In the genomic region with DNA sequence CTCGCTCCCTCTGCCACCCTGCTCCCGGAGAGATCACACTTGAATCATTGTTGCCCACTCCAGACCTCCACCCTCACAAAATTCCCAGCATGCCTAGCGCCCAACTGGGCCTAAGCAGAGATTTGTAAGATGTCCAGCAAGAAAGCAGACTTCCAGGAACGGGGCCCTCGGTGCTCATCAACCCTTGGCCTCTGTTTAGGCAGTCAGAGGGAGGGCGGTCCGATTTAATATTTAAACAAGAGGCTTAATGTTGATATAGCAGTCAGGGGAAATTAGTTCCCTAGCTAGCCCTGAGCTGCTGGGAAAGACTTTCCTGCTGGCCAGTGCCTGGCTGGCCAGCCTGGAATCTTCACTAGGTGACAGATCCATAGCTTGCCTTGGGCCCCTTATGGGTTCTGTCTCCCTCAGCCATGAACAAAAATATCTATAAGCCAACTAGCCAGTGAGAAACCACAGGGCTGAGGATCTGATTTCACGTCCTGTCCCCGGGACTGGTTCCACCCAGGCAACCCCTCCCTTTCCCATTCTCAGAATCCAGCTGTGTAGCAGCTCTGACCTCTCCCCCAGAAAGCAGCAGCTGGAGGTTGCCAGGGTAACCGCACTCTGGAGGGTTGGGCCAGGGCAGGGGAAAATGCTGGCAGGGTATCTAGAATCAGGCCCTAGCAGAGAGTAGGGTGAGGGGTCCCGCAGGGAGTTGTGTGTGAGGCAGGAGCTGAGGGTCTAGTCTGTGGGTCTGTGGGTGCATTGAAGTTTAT, we compare ENCODE assay signal across 9 mouse cellular contexts. TPM values are rescaled to one million over a fixed set of nuclear protein-coding genes. Genes with fewer than 3 reads are reported as not detected.
DNase-seq lines count a peak whose midpoint lies in the region; ATAC-seq lines count a peak whose summit lies in the region.
"Had no signal": no experiment of that assay in that cellular context is flagged by ENCODE, and none has a peak within 500 bp of the region (broad histone marks: within the 10 kb centered on the region; RNA-seq: fewer than 3 reads in every experiment).

No protein-coding gene starts in this region.

- ATAC-seq in forebrain, embryonic 12.5 days (ENCODE audit: low FRiP score) = no peak; the same call in 1 of the 2 replicates
- ATAC-seq in limb, embryonic 11.5 days (ENCODE audit: insufficient number of reproducible peaks, low FRiP score, low TSS enrichment, low read depth) = peak; percentile 93
- ATAC-seq in midbrain, embryonic 13.5 days = peak; percentile 34; the same call in 1 of the 2 replicates

- H3K4me1 ChIP-seq in forebrain, embryonic 12.5 days = peaks cover 19% of the 10 kb centered on the region
- peaks cover 23% of the 10 kb centered on the region for H3K4me1 ChIP-seq in limb, embryonic 11.5 days (ENCODE audit: control insufficient read depth, insufficient read depth, low read length)
- peaks cover 19% of the 10 kb centered on the region for H3K4me1 ChIP-seq in midbrain, embryonic 13.5 days (replicated peaks)

- no peaks in the 10 kb centered on the region for H3K9me3 ChIP-seq in forebrain, embryonic 12.5 days
- H3K9me3 ChIP-seq in limb, embryonic 11.5 days (ENCODE audit: control insufficient read depth, low read length) = no peaks in the 10 kb centered on the region
- H3K9me3 ChIP-seq in midbrain, embryonic 13.5 days = no peaks in the 10 kb centered on the region
- H3K9me3 ChIP-seq: G1E had no signal

- no peaks in the 10 kb centered on the region for H3K27me3 ChIP-seq in forebrain, embryonic 12.5 days
- H3K27me3 ChIP-seq in limb, embryonic 11.5 days (ENCODE audit: control insufficient read depth, insufficient read depth, low read length) = no peaks in the 10 kb centered on the region; the same call in 1 of the 2 replicates
- no peaks in the 10 kb centered on the region for H3K27me3 ChIP-seq in midbrain, embryonic 13.5 days

- H3K4me3 ChIP-seq in forebrain, embryonic 12.5 days (replicated peaks) = no peak overlapping the region
- H3K4me3 ChIP-seq in limb, embryonic 11.5 days (ENCODE audit: low read depth, low read length) = no peak overlapping the region
- H3K4me3 ChIP-seq in midbrain, embryonic 13.5 days (replicated peaks) = no peak overlapping the region

- H3K36me3 ChIP-seq in forebrain, embryonic 12.5 days (replicated peaks) = no peaks in the 10 kb centered on the region
- H3K36me3 ChIP-seq in limb, embryonic 11.5 days (ENCODE audit: control insufficient read depth, insufficient read depth, low read length) = no peaks in the 10 kb centered on the region
- no peaks in the 10 kb centered on the region for H3K36me3 ChIP-seq in midbrain, embryonic 13.5 days
- H3K36me3 ChIP-seq: G1E had no signal

- H3K27ac ChIP-seq in forebrain, embryonic 12.5 days = peak overlapping the region; percentile 47; the same call in 1 of the 2 replicates
- peak overlapping the region; percentile 79 for H3K27ac ChIP-seq in limb, embryonic 11.5 days (replicated peaks; ENCODE audit: low read depth, low read length)
- peak overlapping the region; percentile 22; the same call in 1 of the 2 replicates for H3K27ac ChIP-seq in midbrain, embryonic 13.5 days

- no peak overlapping the region for H3K4me2 ChIP-seq in forebrain, embryonic 12.5 days
- peak overlapping the region; percentile 10; the same call in 1 of the 2 replicates for H3K4me2 ChIP-seq in limb, embryonic 11.5 days (ENCODE audit: low read depth, severe bottlenecking)
- H3K4me2 ChIP-seq in midbrain, embryonic 13.5 days (replicated peaks) = no peak overlapping the region

- peak; percentile 10 to 16 for DNase-seq in left cerebral cortex, postnatal 14 days (ENCODE audit: low spot score in 2 of 2)
- DNase-seq in left cerebral cortex, postnatal 36 days (ENCODE audit: low spot score in 2 of 2) = no peak
- DNase-seq in heart, postnatal 36 days = peak; percentile 69 to 81
- DNase-seq in limb, embryonic 11.5 days (ENCODE audit: low spot score) = peak; percentile 88
- peak; percentile 80 for DNase-seq in urinary bladder, postnatal 4 days (ENCODE audit: low spot score in 2 of 2)
- DNase-seq in spleen, postnatal 4 days (ENCODE audit: low spot score in 2 of 2) = no peak

- no peak overlapping the region for H3K9ac ChIP-seq in forebrain, embryonic 12.5 days
- no peak overlapping the region for H3K9ac ChIP-seq in limb, embryonic 11.5 days (ENCODE audit: low read length)
- H3K9ac ChIP-seq in midbrain, embryonic 13.5 days (replicated peaks) = no peak overlapping the region

- intact Hi-C loops in left cerebral cortex, postnatal 14 days (cut with DNase I) = no loop called here
- intact Hi-C loops in left cerebral cortex, postnatal 36 days (cut with DNase I) = no loop called here
- intact Hi-C loops in heart, postnatal 36 days (cut with DNase I) = no loop called here

- 47% methylated on average over 11 of the region's 11 CpGs for WGBS in forebrain, embryonic 12.5 days
- 52% methylated on average over 11 of the region's 11 CpGs for WGBS in limb, embryonic 11.5 days
- WGBS in midbrain, embryonic 13.5 days = 47% methylated on average over 11 of the region's 11 CpGs

RNA-seq across cellular contexts. Expression of a gene that starts 28.2 kb away (rescaled TPM):
- total RNA-seq in left cerebral cortex, postnatal 14 days (2021) = 1 to 10 TPM; 2.4 to 3.5 TPM
- 1 to 10 TPM; 3.4 to 4.1 TPM for total RNA-seq in left cerebral cortex, postnatal 36 days (2021)
- polyA plus RNA-seq in forebrain, embryonic 12.5 days (2016; fragmentation: Nextera tagmentation; extraction: Ambion mirVana) = 1.3 and 1.4 TPM in 2 replicates
- total RNA-seq in heart, postnatal 36 days (2021) = 1 to 10 TPM; 3.4 to 8.3 TPM
- 0.18 TPM in 1 of 2 replicates, not detected in the other for polyA plus RNA-seq in limb, embryonic 11.5 days (2014; fragmentation: Nextera tagmentation; extraction: Ambion mirVana)
- 1.9 and 2.4 TPM in 2 replicates for polyA plus RNA-seq in midbrain, embryonic 13.5 days (2015; fragmentation: Nextera tagmentation; extraction: Ambion mirVana)
- polyA plus RNA-seq: G1E had no signal

RNA-seq across cellular contexts. Expression of a gene that starts 51.0 kb away (rescaled TPM):
- total RNA-seq in left cerebral cortex, postnatal 14 days (2021) = 10 to 100 TPM; 67.9 to 69.6 TPM
- total RNA-seq in left cerebral cortex, postnatal 36 days (2021) = 10 to 100 TPM; 59.1 to 62.8 TPM
- 125 and 140 TPM in 2 replicates for polyA plus RNA-seq in forebrain, embryonic 12.5 days (2016; fragmentation: Nextera tagmentation; extraction: Ambion mirVana)
- total RNA-seq in heart, postnatal 36 days (2021) = 10 to 100 TPM; 88.0 to 94.8 TPM
- polyA plus RNA-seq in limb, embryonic 11.5 days (2014; fragmentation: Nextera tagmentation; extraction: Ambion mirVana) = 136 and 149 TPM in 2 replicates
- polyA plus RNA-seq in midbrain, embryonic 13.5 days (2015; fragmentation: Nextera tagmentation; extraction: Ambion mirVana) = 123 and 133 TPM in 2 replicates

Comparison
In these comparisons a context has a peak if more than half of its experiments do, and no peak if none do; other contexts are left out.
1. DNase-seq: peak in left cerebral cortex, postnatal 14 days (2 of 2), heart, postnatal 36 days (2 of 2), limb, embryonic 11.5 days (single experiment) and urinary bladder, postnatal 4 days (2 of 2); none in left cerebral cortex, postnatal 36 days (0 of 2) and spleen, postnatal 4 days (0 of 2).
2. H3K27ac ChIP-seq: peak in every context shown above with its lines; median percentile 79 in limb, embryonic 11.5 days; 47 in forebrain, embryonic 12.5 days; 22 in midbrain, embryonic 13.5 days.